Mouse (Mus musculus) brain, embryonic 14.5 days (tissue): ENCODE data around the gene Olfml2b. TPM values are rescaled to one million over a fixed set of nuclear protein-coding genes. Genes with fewer than 3 reads are reported as not detected.

Experiments
- DNase-seq: peaks from one replicate; pipeline ENCODE4 v3.0.0-alpha.2; 2011; ENCODE audit warnings: low read depth
- CTCF ChIP-seq: fragments of 200-500 bp; IDR thresholded peaks from 2 replicates; pipeline ENCODE4 v1.5.1; 2012; ENCODE audit warnings: inconsistent platforms, mild to moderate bottlenecking, moderate library complexity, borderline replicate concordance; ENCODE audit not compliant: insufficient read depth, insufficient read length; ENCODE audit errors: extremely low read depth
- POLR2A ChIP-seq: fragments of 200-500 bp; IDR thresholded peaks from 2 replicates; pipeline ENCODE4 v1.6.1; 2012; ENCODE audit warnings: mild to moderate bottlenecking, inconsistent platforms, borderline replicate concordance; ENCODE audit not compliant: poor library complexity, insufficient read depth, insufficient read length, severe bottlenecking; ENCODE audit errors: extremely low read depth
- polyA plus RNA-seq: library from polyadenylated mRNA; depleted of rRNA; stranded (reverse); fragments of >200 nt; gene quantifications from 2 replicates; pipeline ENCODE4 v1.2.3, GENCODE M21; 2012; rRNA removed

Olfml2b gene
- 6.5 and 6.7 TPM in 2 replicates for polyA plus RNA-seq

- peak; percentile 94 for DNase-seq
Measured at GRCm38 (mm10) chr1:170644255-170645205, at the start of gene Olfml2b. Gene Olfml2b (plus strand): TSS chr1:170644532.

GRCm38 (mm10) chr1:170594575-170594974 is 49.8 kb upstream of the Olfml2b start:
- TF ChIP-seq POLR2A, result no peak
- no peak for TF ChIP-seq CTCF
- DNase-seq, result no peak

More at GRCm38 (mm10) chr1:170644255-170645205, at the start of gene Olfml2b:
- TF ChIP-seq POLR2A (peak; percentile 44; the same call in 1 of the 2 replicates), CTCF (no peak)

DNA sequence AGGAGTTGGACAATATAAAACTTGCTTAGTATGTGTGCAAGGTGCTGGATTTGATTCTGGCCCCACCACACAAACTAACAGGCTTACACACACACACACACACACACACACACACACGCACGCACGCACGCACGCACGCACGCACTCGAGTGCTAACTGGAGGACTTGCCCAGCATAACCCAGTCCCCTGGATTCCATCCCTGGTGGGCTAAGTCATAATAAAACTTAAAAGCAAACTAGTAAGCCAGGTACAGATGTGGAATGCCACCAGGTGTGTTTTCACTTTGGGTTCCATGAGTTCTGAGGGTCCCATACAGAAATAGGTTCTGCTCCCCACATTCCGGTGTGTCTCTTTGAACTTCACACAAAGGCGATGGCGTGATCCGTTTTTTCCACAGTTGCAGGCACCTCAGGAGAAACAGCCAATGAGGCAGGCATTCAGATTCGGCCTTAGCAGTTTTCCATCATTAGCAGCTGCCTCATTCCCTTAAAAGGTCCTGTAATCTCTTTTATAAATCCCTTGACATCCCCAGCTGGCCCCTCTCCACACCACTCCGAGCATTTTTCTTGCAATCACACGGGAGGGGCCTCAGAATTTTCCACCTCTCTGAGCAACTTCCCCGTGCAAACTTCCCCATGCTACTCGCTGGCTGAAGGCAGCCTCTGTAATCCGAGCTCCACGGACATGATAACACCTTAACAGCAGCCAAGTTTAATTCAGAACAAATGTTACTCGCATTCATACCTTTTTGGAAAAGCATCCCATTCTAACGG is 38.9 kb upstream of the Olfml2b start:
- no peak for TF ChIP-seq POLR2A
- no peak for TF ChIP-seq CTCF
- DNase-seq, result peak; percentile 26

DNA sequence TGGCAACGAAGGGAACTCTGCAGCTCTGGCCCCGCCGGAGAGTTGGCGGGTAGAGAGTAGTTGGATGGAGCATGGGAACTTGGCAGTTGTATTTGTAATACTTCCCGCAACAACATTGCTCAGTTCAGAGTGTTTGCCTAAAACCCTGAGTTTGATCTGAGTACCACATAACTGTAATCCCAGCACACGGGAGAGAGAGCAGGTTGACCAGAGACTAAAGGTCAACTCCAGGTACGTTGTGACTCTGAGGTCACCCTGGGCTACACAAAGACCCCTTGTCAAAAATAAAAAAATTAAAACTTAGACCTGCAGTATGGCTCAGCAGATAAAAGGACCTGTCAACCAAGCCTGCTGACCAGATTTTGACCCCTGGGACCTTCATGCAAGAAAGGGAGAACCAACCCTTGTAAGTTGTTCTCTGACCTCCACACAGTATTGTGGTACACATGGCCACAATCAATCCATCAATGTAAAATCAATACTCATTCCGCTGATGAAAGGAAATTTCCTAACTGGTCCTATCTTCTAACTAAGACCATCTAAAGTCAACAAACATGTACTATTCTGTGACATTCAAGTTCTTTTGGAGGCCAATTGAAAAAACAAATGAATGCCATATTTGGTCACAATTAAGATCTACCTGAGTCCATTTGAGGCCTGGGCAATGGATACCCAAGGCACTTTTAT is 37.0 kb upstream of the Olfml2b start:
- no peak for DNase-seq
- no peak for TF ChIP-seq POLR2A

GRCm38 (mm10) chr1:170608461-170609071 is 35.8 kb upstream of the Olfml2b start:
- TF ChIP-seq POLR2A, result no peak
- TF ChIP-seq CTCF, result no peak
- no peak for DNase-seq

GRCm38 (mm10) chr1:170609872-170610271 is 34.5 kb upstream of the Olfml2b start:
- TF ChIP-seq POLR2A (no peak), CTCF (no peak)
- no peak for DNase-seq

- TF ChIP-seq CTCF, result no peak
- TF ChIP-seq POLR2A, result no peak
- no peak for DNase-seq
Measured at GRCm38 (mm10) chr1:170610289-170610688, 34.0 kb upstream of the Olfml2b start.

DNA sequence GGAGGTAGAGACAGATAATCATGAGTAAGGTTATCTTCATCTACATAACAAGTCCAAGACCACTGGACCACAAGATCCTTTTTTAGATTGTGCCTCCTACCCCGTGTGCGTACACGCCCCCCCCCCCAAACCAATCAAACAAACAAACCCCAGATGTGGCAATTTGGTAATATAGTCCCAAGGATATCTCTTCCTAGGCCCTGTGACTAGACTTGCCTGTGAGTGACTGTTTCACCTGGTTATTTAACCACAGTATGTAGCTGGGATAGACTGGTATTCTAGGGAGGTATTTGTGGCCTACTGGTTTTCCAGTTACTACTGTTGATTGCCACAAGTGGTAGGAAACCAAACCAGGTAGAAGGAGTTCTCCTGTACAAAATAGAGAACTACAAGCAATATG is 33.6 kb upstream of the Olfml2b start:
- no peak for DNase-seq
- no peak for TF ChIP-seq POLR2A
- no peak for TF ChIP-seq CTCF

- TF ChIP-seq POLR2A (no peak), CTCF (no peak)
- DNase-seq, result no peak
Measured at GRCm38 (mm10) chr1:170611631-170612030, 32.7 kb upstream of the Olfml2b start.

- DNase-seq, result peak; percentile 86
Measured at GRCm38 (mm10) chr1:170612968-170613872, 31.1 kb upstream of the Olfml2b start.

More at GRCm38 (mm10) chr1:170612968-170613872, 31.1 kb upstream of the Olfml2b start:
- TF ChIP-seq CTCF (peak; percentile 89), POLR2A (no peak)
